Mouse (Mus musculus) urinary bladder, postnatal 4 days (tissue): ENCODE data around the gene Btg1.

Experiments
- DNase-seq, 2 experiments: peaks; one replicate each; pipeline ENCODE4 v3.0.0; 2021 to 2022; ENCODE audit warnings: low spot score in 2 of 2

The Btg1 gene

DNA sequence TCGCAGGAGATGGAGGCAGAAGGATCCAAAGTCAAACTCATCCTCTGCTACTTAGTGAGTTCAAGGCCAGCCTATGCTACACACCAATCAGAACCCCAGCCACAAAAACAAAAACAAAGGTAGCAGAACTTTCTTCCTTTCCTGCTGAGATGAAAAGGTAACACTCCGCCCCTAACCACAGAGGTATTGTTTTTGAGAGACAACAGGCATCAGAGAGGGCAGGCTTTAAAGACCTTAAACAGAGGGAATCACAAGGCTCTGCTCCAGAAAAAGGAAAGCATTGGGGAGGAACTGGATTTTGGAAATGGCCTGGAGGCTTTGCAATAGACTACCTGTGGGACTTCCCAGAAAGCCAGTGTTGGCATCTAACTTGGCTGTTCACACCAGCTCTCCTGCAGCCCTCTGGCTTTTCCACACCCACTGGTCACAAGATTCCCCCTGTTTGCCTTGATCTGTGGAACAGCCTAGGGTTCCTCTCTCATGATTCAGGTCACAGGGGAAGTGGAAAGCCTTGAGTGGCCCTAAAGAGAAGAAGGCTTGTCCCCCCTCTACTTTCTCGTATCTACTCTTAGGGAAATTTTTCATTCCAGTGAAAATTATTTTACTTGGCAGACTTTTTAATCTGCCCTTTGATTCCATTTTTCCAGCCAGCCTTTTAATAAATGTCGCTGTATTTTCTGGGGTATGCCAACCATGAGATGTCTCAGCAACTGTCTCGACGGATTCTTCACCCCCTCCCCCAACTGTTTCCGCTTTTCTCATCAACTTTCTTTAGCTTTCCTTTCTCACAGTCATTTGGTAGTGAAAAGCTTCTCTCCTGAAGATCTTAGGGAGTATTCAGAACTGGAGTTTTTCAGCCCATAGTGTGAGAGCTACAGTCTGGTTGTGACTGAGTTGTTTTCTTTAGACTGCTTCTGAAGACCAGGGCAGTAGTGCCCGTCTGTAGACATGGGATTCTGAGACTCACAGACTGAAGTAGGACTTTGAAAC lies 7.2 kb upstream of the Btg1 start:
- no peak for DNase-seq

DNA sequence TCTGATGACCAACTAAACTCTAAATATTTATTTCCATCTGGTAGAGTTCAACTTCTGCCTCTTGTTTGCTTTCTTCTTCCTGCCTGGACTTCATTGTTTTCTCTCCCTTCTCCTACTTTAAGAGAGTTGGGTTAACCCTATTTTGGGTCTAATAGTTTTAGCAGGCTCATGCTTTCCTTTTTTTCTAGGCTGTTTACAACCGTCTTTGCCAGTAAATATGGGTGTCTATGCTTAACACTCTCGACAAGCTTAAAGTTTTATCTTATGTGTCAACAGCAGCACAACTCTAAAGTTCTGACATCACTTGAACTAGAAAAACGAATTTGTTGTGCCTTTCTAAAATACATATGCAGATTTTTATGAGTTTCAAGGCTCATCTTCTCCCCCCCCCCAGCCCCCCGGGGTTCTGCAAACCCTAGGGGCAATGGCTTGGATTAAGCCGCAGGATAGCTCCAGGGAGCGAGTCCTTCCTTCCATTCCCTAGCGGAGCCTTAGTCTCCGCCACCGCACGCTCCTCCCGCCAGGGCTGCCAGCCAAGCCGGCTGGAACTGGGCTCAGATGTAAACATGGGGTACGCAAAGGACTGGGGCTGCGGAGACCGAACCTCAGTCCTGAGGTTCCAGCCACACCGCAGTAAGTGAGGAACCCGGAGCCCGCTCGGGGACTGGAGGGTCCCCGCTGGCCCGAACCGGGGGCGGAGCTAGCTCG lies 651 bp upstream of the Btg1 start:
- no peak for DNase-seq

DNA sequence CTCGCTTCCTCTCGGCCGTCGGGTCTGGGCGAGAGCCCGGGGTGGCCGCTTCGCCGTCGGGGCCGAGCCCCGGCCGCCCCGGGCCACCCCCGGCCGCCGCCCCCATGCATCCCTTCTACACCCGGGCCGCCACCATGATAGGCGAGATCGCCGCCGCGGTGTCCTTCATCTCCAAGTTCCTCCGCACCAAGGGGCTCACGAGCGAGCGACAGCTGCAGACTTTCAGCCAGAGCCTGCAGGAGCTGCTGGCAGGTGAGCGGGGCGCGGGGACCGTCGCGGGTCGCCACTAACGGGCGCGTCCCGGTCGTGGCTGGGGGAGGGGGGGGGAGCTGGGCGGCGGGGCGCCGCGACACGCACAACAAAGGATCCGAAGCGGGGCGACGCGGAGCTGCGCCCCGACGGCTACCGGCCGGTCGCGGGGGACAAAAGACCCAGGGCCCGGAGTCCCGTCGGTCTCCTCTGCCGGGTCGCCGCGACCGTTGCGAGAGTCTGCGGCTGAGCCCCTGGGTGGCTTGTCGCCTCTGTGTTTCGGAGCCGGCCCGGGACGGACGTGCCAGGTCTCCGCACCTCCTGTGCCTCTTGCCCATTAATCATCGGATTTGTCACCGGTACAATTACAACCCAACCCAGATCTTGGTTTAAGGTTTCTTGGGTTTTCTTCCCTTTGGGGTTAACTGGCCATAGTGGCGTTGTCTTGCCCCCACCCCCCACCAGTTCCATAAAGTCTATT lies 580 bp downstream of the Btg1 start:
- DNase-seq, result peak; percentile 51 to 65

DNA sequence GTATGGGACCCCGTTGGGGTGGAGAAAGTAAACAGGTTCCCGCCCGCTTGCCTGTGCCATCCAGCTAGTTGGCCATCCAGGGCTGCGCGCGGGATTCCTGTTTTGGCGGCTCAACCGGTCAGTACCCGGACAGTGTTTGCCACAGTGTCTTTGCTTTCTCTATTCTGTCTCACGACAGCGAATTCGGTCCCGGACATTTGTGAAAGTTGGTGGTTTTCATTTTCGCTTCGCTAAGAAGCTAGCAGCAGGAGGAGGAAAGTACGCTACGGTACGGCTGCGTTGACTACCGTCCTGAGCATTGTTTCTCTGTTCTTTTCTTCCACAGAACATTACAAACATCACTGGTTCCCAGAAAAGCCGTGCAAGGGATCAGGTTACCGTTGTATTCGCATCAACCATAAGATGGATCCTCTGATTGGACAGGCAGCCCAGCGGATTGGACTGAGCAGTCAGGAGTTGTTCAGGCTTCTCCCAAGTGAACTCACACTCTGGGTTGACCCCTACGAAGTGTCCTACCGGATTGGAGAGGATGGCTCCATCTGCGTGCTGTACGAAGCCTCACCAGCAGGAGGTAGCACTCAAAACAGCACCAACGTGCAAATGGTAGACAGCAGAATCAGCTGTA lies 1.3 kb downstream of the Btg1 start:
- peak; percentile 64 to 65 for DNase-seq

DNA sequence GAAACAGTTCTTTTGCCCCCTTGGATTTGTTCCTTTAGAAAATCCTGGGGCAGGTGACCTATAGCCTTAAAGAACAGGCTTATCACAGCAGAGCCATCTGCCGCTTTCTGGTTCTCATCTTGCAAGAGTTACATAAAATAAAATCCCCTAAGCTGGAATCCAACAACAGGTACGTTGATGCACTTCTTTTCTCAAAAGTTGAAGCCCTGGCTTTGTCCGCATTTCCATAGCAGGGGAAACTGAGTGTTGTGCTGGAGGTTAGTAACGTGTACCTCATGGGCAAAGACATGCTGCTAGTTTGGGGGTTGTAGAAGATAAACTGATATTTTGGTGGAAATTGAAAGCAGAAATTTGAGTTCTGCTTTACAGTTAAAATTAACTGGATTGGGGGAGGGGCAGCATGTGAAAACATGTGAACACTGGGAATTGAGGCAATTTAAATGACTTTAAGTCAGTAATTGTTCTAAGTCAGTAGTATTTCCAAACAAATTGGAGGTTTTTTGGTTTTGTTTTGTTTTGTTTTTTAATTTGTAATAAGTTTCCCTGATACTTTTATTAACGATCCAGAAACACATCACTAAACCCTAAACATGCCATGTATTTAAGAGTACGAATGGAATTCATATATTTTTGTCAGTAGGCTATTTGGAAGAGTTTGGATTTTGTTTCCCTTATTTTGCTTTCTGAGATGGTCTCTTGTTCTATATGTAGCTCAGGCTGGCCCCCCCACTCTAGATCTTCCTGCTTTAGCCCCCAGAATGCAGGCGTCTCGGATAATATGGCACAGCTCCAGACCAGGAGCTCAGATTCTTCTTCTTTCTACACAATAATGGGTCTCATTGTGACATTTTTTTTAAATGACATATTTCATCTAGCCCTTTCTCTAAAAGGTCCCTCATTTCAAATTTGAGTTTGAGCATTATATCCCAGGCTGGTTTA lies 3.4 kb downstream of the Btg1 start:
- DNase-seq, result no peak

- no peak for DNase-seq
These were observed 4.1 kb downstream of the Btg1 start for GRCm38 (mm10) chr10:96620890-96621271.

GRCm38 (mm10) chr10:96621361-96621945 lies 4.6 kb downstream of the Btg1 start:
- DNase-seq, result no peak

DNA sequence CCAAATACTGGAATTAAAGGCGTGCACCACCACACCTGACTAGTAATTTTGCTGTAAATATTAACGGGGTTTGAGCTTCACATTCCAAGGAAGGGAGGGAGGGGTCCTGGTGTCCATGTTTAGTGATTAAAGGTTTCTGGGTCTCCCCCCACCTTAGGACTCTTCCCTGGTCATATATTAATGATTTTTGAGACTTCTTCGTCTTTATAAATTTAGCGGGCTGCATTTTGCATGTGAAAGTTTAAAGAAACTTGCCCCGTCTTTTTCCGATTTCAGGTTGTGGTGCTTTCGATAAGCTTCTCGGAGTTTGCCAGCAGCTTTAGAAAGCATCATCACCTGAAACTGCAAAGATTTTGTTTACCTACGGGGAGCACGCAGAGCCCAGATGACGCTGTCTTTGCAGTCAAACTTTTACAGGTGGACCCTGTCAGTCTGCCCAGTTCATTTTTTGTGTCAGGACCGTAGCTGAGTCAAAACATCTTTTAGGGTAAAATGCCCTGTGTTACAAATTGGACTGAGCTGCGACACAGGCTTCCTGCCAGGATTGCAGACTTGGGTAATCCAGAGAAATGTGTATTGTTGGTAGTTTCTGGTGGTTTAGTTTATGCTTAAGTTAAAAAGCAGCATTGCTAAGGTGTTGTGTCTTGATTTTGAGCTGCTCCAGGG lies 5.3 kb downstream of the Btg1 start:
- DNase-seq, result no peak

DNA sequence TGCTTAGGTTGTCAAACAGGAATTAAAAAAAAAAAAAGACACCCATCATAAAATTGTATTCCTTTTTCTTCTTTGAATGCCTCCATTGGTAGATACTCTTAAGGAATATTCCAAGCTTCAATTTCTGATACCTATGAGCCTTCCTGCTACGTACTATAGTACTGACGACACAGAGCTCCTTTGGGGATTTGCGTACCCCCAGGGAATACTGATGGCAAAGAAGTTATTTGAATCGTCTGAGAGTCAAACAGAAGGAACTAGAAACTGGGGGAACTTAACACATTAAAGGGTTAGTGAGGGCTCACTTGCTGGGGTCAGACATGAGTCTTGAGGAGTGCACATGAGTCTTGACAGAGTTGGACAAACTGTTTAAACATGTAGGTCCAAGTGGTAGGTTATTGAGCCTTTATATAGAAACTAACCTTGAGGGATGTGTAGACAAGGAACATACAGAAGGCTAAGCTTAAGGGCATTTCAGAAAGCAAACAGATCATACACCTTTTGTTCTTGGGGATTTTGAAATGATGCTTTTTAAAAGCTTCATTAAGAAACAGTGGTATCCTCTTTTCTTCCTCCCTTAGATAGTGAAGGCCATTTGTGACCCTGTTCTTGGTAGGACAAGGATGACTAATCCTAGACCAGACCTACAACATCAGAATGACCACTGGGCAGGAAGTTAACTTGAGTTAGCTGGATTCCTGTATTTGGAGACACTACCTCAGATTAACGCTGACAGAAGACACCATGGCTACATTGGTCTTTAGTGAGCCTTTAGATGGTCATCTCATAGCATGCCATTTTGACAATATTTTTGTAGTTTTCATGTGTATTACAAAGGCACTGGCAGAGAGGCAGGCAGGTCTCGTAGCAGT lies 6.2 kb downstream of the Btg1 start:
- DNase-seq, result no peak

DNA sequence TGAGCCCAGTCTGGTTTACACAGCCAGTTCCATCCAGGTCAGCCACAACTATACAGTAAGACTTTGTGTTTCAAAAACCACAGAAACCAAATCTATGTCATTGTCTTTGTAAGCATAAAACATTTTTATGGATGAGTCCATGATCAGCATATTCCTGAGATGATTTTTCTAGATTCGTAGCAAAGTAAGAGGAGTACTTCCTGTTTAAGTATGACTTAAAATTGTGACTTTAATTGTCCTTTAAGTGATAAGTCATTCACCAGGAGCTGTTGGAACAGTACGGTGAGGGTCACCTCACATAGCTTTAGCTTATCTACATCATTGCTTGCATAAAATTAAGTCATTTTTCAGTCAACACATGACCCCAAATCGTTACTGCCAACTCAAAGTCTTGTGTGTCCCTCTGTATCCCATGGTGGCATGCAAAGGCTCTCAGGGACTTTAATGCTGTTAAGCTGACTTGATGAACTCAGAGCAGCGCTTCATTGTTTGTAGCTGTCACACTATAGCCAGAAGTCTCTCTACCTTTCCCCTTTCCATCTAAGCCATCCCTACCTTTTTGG lies 6.9 kb downstream of the Btg1 start:
- DNase-seq, result no peak

- no peak for DNase-seq
These were observed 7.6 kb downstream of the Btg1 start for GRCm38 (mm10) chr10:96624406-96624805.

DNA sequence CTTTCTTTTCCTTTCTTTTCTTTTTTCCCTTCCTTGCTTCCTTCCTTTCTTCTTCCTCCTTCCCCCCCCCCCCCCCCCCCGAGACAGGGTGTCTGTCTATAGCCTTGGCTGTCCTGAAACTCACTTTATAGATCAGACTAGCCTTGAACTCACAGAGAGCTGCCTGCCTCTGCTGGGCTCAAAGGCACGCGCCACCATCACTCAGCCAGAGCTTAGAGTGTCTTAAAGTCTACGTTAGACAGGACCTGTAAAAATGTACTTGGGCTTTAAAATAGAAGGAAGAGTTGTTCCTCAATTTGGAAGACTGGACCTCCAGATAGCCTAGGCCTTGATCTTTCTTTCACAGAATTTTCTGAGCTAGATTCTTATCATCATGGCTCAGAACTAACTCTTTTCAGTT lies 8.3 kb downstream of the Btg1 start:
- no peak for DNase-seq

- DNase-seq, result no peak
These were observed 8.9 kb downstream of the Btg1 start for GRCm38 (mm10) chr10:96625682-96626081.

DNA sequence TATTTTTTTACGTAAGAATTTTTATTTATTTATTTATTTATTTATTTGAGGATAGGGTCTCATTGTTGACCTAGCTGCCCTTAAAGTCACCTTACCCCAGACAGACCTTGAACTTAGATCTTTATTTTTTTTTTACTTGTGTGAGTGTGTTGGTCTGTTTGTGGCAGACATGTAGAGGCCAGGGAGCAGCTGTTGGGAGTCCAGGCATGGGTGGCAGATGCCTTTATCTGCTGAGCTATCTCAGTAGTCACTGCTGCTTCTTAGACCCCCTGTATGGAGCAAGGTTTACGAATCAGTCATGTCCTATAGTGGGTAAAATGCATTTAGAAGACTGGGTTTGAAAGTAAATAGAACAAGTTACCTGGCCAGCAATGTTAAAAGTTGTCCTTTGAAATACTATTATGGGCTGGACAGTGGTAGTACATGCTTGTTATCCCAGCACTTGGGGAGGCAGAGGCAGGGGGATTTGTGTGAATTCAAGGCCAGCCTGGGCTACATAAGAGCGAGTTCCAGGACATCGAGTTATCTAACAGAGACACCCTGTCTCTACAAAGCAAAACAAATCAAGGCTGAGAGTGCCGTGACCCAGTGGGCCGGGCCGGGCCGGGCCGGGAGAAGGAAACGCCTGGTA lies 9.4 kb downstream of the Btg1 start:
- no peak for DNase-seq

DNA sequence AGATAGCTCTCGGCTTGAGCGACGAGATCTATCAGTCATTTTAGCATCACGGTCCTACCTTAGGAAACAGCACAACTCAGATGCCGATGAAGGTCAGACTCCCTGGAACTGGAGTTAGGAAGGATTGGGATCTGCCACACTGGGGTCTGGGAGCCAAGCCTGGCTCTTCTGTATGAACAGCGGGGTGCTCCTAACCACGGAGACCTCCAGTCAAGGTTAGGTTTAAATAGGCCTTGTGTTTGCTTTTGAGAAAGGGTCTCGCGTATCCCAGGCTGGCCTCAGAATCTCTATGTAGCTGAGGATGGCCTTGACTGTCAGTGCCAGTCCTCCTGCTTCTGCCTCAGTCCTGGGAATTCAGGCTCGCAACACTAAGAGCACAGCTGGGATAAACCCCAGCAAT lies 10.5 kb downstream of the Btg1 start:
- DNase-seq, result no peak

DNA sequence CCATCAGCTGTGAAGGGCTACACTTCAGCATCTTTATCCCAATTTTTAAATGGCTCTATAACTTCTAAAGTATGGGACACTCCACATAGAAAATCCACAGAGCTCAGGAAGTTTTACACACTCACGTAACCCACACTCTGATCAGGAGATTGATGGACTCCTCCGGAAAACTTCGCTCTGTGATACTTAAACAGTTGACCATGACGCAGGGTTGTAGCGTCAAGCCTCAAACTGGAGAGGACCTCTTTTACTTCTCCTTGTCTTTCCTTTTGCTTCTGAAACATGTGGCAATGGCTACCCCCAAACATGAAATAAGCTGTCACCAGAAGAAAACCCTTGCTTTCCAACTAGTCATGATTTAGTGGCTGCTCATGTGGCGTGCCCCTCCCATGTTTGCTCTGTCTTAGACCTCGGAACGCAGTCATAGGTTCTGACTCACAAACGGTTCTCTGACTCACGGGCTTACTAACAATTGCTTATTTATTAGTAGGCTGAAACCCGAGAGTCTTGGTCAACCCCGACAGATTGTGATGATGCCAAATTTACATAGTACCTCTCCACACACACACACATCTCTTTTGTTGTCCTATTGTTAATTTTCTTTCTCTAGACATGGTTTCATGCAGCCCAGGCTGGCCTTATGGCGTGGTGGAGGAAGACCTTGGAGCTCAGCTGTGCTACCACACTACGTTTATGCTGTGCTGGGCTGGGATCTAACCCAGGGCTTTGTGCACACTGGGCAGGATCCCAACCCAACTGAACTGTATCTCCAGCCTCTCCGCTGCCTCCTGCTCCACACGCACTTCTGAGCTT lies 11.5 kb downstream of the Btg1 start:
- DNase-seq, result no peak

DNA sequence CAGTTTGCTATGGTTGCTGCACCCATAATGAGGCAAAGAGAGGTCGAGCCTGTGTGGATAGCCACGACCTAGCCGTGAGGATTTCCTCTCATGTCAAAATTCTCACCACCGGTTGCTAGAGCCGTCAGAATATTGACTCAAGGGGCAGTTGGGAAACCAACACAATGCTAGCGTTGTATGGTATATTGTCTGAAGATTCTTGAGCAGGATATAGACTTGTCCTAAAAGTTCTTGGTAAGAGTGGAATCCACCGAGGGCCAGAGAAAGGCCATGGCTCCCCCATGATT lies 12.1 kb downstream of the Btg1 start:
- no peak for DNase-seq
